Mouse (Mus musculus) heart, postnatal 4 days (tissue): ENCODE measurements around the gene Dgke. TPM values are rescaled to one million over a fixed set of nuclear protein-coding genes. Genes with fewer than 3 reads are reported as not detected.
"Not testable (repeated sequence)": the region's sequence is repeated elsewhere in the genome, so short reads cannot be mapped to it uniquely, and the experiment has no call there.

Source experiments
- DNase-seq: peaks from one replicate; pipeline ENCODE4 v3.0.0; 2021
- total RNA-seq, 2 experiments: library from RNA; stranded (reverse); gene quantifications; 2 replicates each; pipeline ENCODE4 v1.2.3; 2021

The Dgke gene
- total RNA-seq, 2 experiments from 2014 or later: 12.4 to 13.6 TPM

GRCm38 (mm10) chr11:89074783-89075413 lies 8.2 kb upstream of the Dgke start:
- DNase-seq: no peak

- DNase-seq: no peak
These were observed 6.9 kb upstream of the Dgke start, which contains the start of gene Gm525 for GRCm38 (mm10) chr11:89073541-89073940. Gene Gm525, plus strand, starts transcription at chr11:89073841.

GRCm38 (mm10) chr11:89071522-89071921 lies 4.9 kb upstream of the Dgke start:
- no peak for DNase-seq

GRCm38 (mm10) chr11:89069303-89069702 lies 2.7 kb upstream of the Dgke start:
- DNase-seq: peak; percentile 79

GRCm38 (mm10) chr11:89068649-89069048 lies 2.0 kb upstream of the Dgke start:
- DNase-seq: peak; percentile 74

GRCm38 (mm10) chr11:89067871-89068490 lies 1.3 kb upstream of the Dgke start:
- no peak for DNase-seq

GRCm38 (mm10) chr11:89067301-89067822 lies 712 bp upstream of the Dgke start:
- DNase-seq: peak; percentile 19

- DNase-seq: no peak
These were observed 524 bp downstream of the Dgke start for GRCm38 (mm10) chr11:89066126-89066525.

GRCm38 (mm10) chr11:89065297-89065696 lies 1.4 kb downstream of the Dgke start:
- peak; percentile 27 for DNase-seq

- DNase-seq: no peak
These were observed 2.3 kb downstream of the Dgke start for GRCm38 (mm10) chr11:89064312-89064711.

- no peak for DNase-seq
These were observed 5.3 kb downstream of the Dgke start for GRCm38 (mm10) chr11:89061362-89061761.

- peak; percentile 93 for DNase-seq
These were observed 6.1 kb downstream of the Dgke start for GRCm38 (mm10) chr11:89060423-89061089.

- DNase-seq: no peak
These were observed 6.7 kb downstream of the Dgke start for GRCm38 (mm10) chr11:89059919-89060422.

- peak; percentile 25 for DNase-seq
These were observed 8.0 kb downstream of the Dgke start for GRCm38 (mm10) chr11:89058515-89059270.

- DNase-seq: no peak
These were observed 10.5 kb downstream of the Dgke start for GRCm38 (mm10) chr11:89055931-89056690.

- no peak for DNase-seq
These were observed 14.9 kb downstream of the Dgke start for GRCm38 (mm10) chr11:89051767-89052166.

- DNase-seq: no peak
These were observed 20.6 kb downstream of the Dgke start for GRCm38 (mm10) chr11:89046021-89046420.

GRCm38 (mm10) chr11:89045501-89045900 lies 21.1 kb downstream of the Dgke start:
- DNase-seq: not testable (repeated sequence)

- DNase-seq: no peak
These were observed 23.6 kb downstream of the Dgke start for GRCm38 (mm10) chr11:89043046-89043445.

GRCm38 (mm10) chr11:89041073-89041472 lies 25.6 kb downstream of the Dgke start:
- not testable (repeated sequence) for DNase-seq

GRCm38 (mm10) chr11:89039325-89039724 lies 27.3 kb downstream of the Dgke start:
- peak; percentile 74 for DNase-seq

- DNase-seq: no peak
These were observed 28.2 kb downstream of the Dgke start for GRCm38 (mm10) chr11:89038496-89038895.
